Mouse (Mus musculus): ENCODE data around the gene Atp4a. TPM values are rescaled to one million over a fixed set of nuclear protein-coding genes. Genes with fewer than 3 reads are reported as not detected.

Gene Atp4a
- total RNA-seq, 2 experiments from 2014 or later: not detected

Other genes with a start within 250 kb of the Atp4a start
- under 1 TPM in 1 of 2 experiments, not detected in 1; 0.44 TPM for gene Prodh2, start 218.6 kb upstream of the Atp4a start, total RNA-seq (2021)
- 1 to 10 TPM; 9.6 to 9.8 TPM for gene Arhgap33, start 177.1 kb upstream of the Atp4a start, total RNA-seq (2021)
- gene Hspb6, start 160.0 kb upstream of the Atp4a start, total RNA-seq (2021): 100 to 1,000 TPM; 182 to 186 TPM
- 10 to 100 TPM; 10.1 to 10.4 TPM for gene Proser3, start 159.9 kb upstream of the Atp4a start, total RNA-seq (2021)
- gene Lin37, start 152.4 kb upstream of the Atp4a start, total RNA-seq (2021): 10 to 100 TPM; 17.3 to 18.6 TPM
- 10 to 100 TPM; 55.6 to 62.4 TPM for gene U2af1l4, start 148.9 kb upstream of the Atp4a start, total RNA-seq (2021)
- 1 to 10 TPM; 2.6 to 2.9 TPM for gene Gm49396, start 148.9 kb upstream of the Atp4a start, total RNA-seq (2021)
- gene Psenen, start 148.6 kb upstream of the Atp4a start, total RNA-seq (2021): 100 to 1,000 TPM in 1 of 2 experiments, 10 to 100 TPM in 1; 87.0 to 103 TPM
- gene Igflr1, start 146.8 kb upstream of the Atp4a start, total RNA-seq (2021): 1 to 10 TPM; 1.5 to 1.7 TPM
- 10 to 100 TPM; 34.0 to 34.2 TPM for gene Kmt2b, start 123.5 kb upstream of the Atp4a start, total RNA-seq (2021)
- not detected for gene Zbtb32, start 113.3 kb upstream of the Atp4a start, total RNA-seq (2021)
- gene Upk1a, start 99.4 kb upstream of the Atp4a start, total RNA-seq (2021): under 1 TPM; 0.32 to 0.67 TPM
- gene Cox6b1, start 86.1 kb upstream of the Atp4a start, total RNA-seq (2021): 1,000 to 10,000 TPM; 1,025 to 1,032 TPM
- gene Etv2, start 76.4 kb upstream of the Atp4a start, total RNA-seq (2021): not detected
- gene Rbm42, start 61.9 kb upstream of the Atp4a start, total RNA-seq (2021): 10 to 100 TPM; 54.6 to 56.2 TPM
- gene Haus5, start 47.2 kb upstream of the Atp4a start, total RNA-seq (2021): 10 to 100 TPM in 1 of 2 experiments, 1 to 10 TPM in 1; 7.1 to 10.4 TPM
- not detected for gene Pmis2, start 40.6 kb upstream of the Atp4a start, total RNA-seq (2021)
- not detected for gene 2200002J24Rik, start 13.3 kb upstream of the Atp4a start, total RNA-seq (2021)
- 100 to 1,000 TPM; 144 to 145 TPM for gene Tmem147, start 17.3 kb downstream of the Atp4a start, total RNA-seq (2021)
- not detected for gene Gapdhs, start 31.5 kb downstream of the Atp4a start, total RNA-seq (2021)
- 1 to 10 TPM; 4.1 to 4.6 TPM for gene Sbsn, start 39.3 kb downstream of the Atp4a start, total RNA-seq (2021)
- 1 to 10 TPM in 1 of 2 experiments, under 1 TPM in 1; 0.86 to 1.2 TPM for gene Dmkn, start 51.5 kb downstream of the Atp4a start, total RNA-seq (2021)
- 10 to 100 TPM; 13.2 to 13.9 TPM for gene Krtdap, start 75.7 kb downstream of the Atp4a start, total RNA-seq (2021)
- gene Ffar2, start 111.6 kb downstream of the Atp4a start, total RNA-seq (2021): 1 to 10 TPM; 1.8 to 2.5 TPM
- not detected for gene Ffar3, start 144.0 kb downstream of the Atp4a start, total RNA-seq (2021)
- not detected for gene Ffar1, start 149.4 kb downstream of the Atp4a start, total RNA-seq (2021)
- under 1 TPM; 0.54 to 0.81 TPM for gene Cd22, start 168.1 kb downstream of the Atp4a start, total RNA-seq (2021)
- 10 to 100 TPM; 11.8 to 12.3 TPM for gene Mag, start 202.7 kb downstream of the Atp4a start, total RNA-seq (2021)
- gene Hamp2, start 212.5 kb downstream of the Atp4a start, total RNA-seq (2021): not detected
- under 1 TPM in 1 of 2 experiments, not detected in 1; 0.78 TPM for gene Hamp, start 231.8 kb downstream of the Atp4a start, total RNA-seq (2021)
- 10 to 100 TPM; 79.3 to 80.5 TPM for gene Usf2, start 244.6 kb downstream of the Atp4a start, total RNA-seq (2021)